Comparison of ENCODE assay signal across 17 mouse cellular contexts in genomic region chr8:82079267-82079666, GRCm38 (mm10).
"Had no signal": no experiment of that assay in that cellular context is flagged by ENCODE, and none has a peak within 500 bp of the region (broad histone marks: within the 10 kb centered on the region; RNA-seq: fewer than 3 reads in every experiment).

No protein-coding gene starts in this region.

- H3K9me3 ChIP-seq: liver, embryonic 13.5 days; neural tube, embryonic 12.5 days; neural tube, embryonic 15.5 days; stomach, embryonic 15.5 days had no signal

- H3K27ac ChIP-seq: left cerebral cortex, adult 2 months; liver, embryonic 13.5 days; neural tube, embryonic 12.5 days; neural tube, embryonic 15.5 days; stomach, embryonic 15.5 days had no signal

- H3K4me3 ChIP-seq: left cerebral cortex, adult 2 months; liver, embryonic 13.5 days; neural tube, embryonic 12.5 days; neural tube, embryonic 15.5 days; stomach, embryonic 15.5 days had no signal

- H3K4me1 ChIP-seq: liver, embryonic 13.5 days; neural tube, embryonic 12.5 days; neural tube, embryonic 15.5 days; stomach, embryonic 15.5 days had no signal

- H3K9ac ChIP-seq: liver, embryonic 13.5 days; neural tube, embryonic 12.5 days; neural tube, embryonic 15.5 days; stomach, embryonic 15.5 days had no signal

- H3K27me3 ChIP-seq: liver, embryonic 13.5 days; neural tube, embryonic 12.5 days; neural tube, embryonic 15.5 days; stomach, embryonic 15.5 days had no signal

- DNase-seq: kidney, postnatal 10 days; kidney, postnatal 36 days; layer of hippocampus, postnatal 36 days; liver, embryonic 13.5 days; lung, adult 2 months; lung, postnatal 14 days; lung, postnatal 4 days; midbrain, embryonic 14.5 days; right cerebral cortex, adult 18-20 months; right cerebral cortex, postnatal 14 days; right cerebral cortex, postnatal 4 days; thymus, postnatal 25 days had no signal

- H3K4me2 ChIP-seq: liver, embryonic 13.5 days; midbrain, embryonic 11.5 days; neural tube, embryonic 12.5 days; neural tube, embryonic 15.5 days; stomach, embryonic 15.5 days had no signal

- H3K36me3 ChIP-seq: liver, embryonic 13.5 days; neural tube, embryonic 12.5 days; neural tube, embryonic 15.5 days; stomach, embryonic 15.5 days had no signal
